Mouse (Mus musculus) monocyte, adult 5-6 weeks (primary cell): ENCODE measurements around the gene Tifa. TPM values are rescaled to one million over a fixed set of nuclear protein-coding genes. Genes with fewer than 3 reads are reported as not detected.

Experiments used
- ATAC-seq: fragments of 153-309, 156-312 bp; replicated peaks from 2 replicates; pipeline ENCODE4 v1.8.0; 2017; ENCODE audit warnings: mild to moderate bottlenecking; ENCODE audit not compliant: low TSS enrichment, insufficient number of reproducible peaks, severe bottlenecking, poor library complexity, low FRiP score
- total RNA-seq: library from RNA; stranded (forward); fragments of 200-1000, 200-491, 200-594 nt; gene quantifications from 3 replicates; pipeline ENCODE4 v1.2.3, GENCODE M21; 2017

Gene Tifa
- total RNA-seq = 45.9 to 101 TPM (median 98.0 TPM) in 3 replicates

- ATAC-seq = peak; percentile 56
These were observed at the start of gene Tifa for GRCm38 (mm10) chr3:127789500-127790191. TSS of gene Tifa (plus strand) at chr3:127789805.

- ATAC-seq = no peak
These were observed 48.1 kb upstream of the Tifa start for GRCm38 (mm10) chr3:127741473-127741872.

- no peak for ATAC-seq
These were observed 45.8 kb upstream of the Tifa start for GRCm38 (mm10) chr3:127743614-127744365.

- no peak for ATAC-seq
These were observed 44.1 kb upstream of the Tifa start for GRCm38 (mm10) chr3:127745504-127745903.

GRCm38 (mm10) chr3:127745911-127746640 is 43.5 kb upstream of the Tifa start:
- ATAC-seq = no peak

- no peak for ATAC-seq
These were observed 41.0 kb upstream of the Tifa start for GRCm38 (mm10) chr3:127748644-127749043.

- ATAC-seq = no peak
These were observed 40.3 kb upstream of the Tifa start for GRCm38 (mm10) chr3:127749266-127749665.

- no peak for ATAC-seq
These were observed 39.5 kb upstream of the Tifa start for GRCm38 (mm10) chr3:127749981-127750562.

GRCm38 (mm10) chr3:127756458-127756857 is 33.1 kb upstream of the Tifa start:
- no peak for ATAC-seq

GRCm38 (mm10) chr3:127757886-127758301 is 31.7 kb upstream of the Tifa start:
- ATAC-seq = no peak

GRCm38 (mm10) chr3:127758806-127759205 is 30.8 kb upstream of the Tifa start:
- no peak for ATAC-seq

GRCm38 (mm10) chr3:127759212-127759611 is 30.4 kb upstream of the Tifa start:
- no peak for ATAC-seq

- ATAC-seq = peak; percentile 44; the same call in 1 of the 2 replicates
These were observed 27.2 kb upstream of the Tifa start for GRCm38 (mm10) chr3:127762403-127762802.

- peak; percentile 93 for ATAC-seq
These were observed 26.5 kb upstream of the Tifa start for GRCm38 (mm10) chr3:127763076-127763612.

GRCm38 (mm10) chr3:127764541-127764940 is 25.1 kb upstream of the Tifa start:
- ATAC-seq = no peak

- ATAC-seq = no peak
These were observed 23.6 kb upstream of the Tifa start for GRCm38 (mm10) chr3:127765971-127766370.

GRCm38 (mm10) chr3:127769146-127769545 is 20.5 kb upstream of the Tifa start:
- ATAC-seq = peak; percentile 99

- peak; percentile 89 for ATAC-seq
These were observed 9.5 kb upstream of the Tifa start, which contains the start of gene Alpk1 for GRCm38 (mm10) chr3:127780021-127780644. TSS of gene Alpk1 (minus strand) at chr3:127780527.
